Comparison of ENCODE assay signal across 17 mouse cellular contexts in the genomic region with DNA sequence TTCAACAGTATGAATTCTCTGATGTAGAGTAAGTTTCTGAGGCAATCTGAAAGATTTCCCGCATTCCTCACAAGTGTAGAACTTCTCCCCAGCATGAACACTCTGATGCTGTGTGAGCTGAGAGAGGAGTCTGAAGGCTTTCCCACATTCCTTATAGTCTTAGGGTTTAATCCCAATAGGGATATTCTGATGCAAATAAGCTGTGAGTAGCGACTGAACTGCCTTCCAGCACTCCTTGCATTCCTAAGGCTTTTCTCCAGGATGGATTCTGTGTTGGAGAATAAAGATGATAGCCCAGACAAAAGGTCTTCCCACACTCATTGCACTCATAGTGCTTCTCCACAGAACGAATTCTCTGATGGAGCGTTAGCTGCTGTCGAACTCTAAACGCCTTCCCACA.
A peak's percentile ranks its signal among the peaks of the same experiment; 100 is the strongest.
DNase-seq lines count a peak whose midpoint lies in the region.
"Had no signal": no experiment of that assay in that cellular context is flagged by ENCODE, and none has a peak within 500 bp of the region (broad histone marks: within the 10 kb centered on the region; RNA-seq: fewer than 3 reads in every experiment).

No protein-coding gene starts in this region.

- DNase-seq in heart, adult 11 months = peak; percentile 22
- no peak for DNase-seq in heart, adult 9 months (ENCODE audit: low spot score in 2 of 2)
- DNase-seq in R1 (ENCODE audit: low read depth, low spot score) (peak; percentile 94), ZHBTc4 (ENCODE audit: low read depth, low spot score) (peak; percentile 83)
- DNase-seq in left cerebral cortex, adult 18-20 months (ENCODE audit: low spot score in 2 of 2) = no peak
- no peak for DNase-seq in lung, adult 18-20 months
- DNase-seq: adrenal gland, adult 2 months; adrenal gland, postnatal 10 days; adrenal gland, postnatal 25 days; B cell, adult 2 months; cerebellum, adult 11 months; cerebellum, adult 18-20 months; cerebellum, adult 8-10 months; cerebellum, adult 9-11 months; cerebellum, postnatal 14 days; cerebellum, postnatal 36 days; embryo, embryonic 11 days had no signal

Comparison
In these comparisons a context has a peak if more than half of its experiments do, and no peak if none do; other contexts are left out.
1. DNase-seq: peak in heart, adult 11 months (single experiment), R1 (single experiment) and ZHBTc4 (single experiment); none in heart, adult 9 months (0 of 2), left cerebral cortex, adult 18-20 months (0 of 2) and lung, adult 18-20 months (0 of 2).